Mouse (Mus musculus): ENCODE data around the gene 4930432K21Rik.

4930432K21Rik gene

GRCm38 (mm10) chr8:84147324-84147766, 480 bp upstream of the 4930432K21Rik start:
- in situ Hi-C loops (cut with MboI, MseI): no loop called here

DNA sequence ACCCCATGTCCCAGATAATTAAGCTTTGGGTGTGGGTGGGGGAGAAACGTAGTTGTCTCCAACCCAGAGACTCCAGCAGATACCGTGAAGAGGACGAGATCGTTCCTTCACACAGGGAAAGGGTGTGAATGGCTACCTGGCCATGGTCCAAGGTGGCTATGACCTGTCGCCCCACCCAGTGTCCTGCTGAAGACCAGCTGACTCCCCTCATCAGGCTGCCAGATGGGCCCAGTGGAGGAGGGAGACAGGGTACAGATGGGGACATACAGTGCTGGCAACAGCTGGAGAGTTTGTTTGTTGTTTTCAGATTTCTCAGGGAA, 666 bp downstream of the 4930432K21Rik start:
- in situ Hi-C loops (cut with MboI, MseI): no loop called here

DNA sequence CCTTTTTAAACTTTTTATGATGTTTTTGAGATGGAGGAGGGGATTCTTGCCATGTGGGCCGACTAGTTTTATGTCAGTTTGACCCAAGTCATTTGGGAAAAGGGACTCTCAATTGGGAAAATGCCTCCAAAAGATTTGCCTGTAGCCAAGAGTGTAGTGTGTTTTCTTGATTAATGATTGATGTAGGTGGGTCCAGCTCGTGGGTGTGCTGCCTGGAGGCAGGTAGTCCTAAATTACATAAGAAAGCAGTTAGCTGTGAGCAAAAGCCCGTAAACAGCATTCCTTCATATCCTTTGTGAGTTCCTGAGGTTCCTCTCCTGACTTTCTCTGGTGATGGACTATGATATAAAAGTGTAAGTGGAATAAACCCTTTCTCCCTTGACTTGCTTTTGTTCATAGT, 1.4 kb downstream of the 4930432K21Rik start:
- in situ Hi-C loops (cut with MboI, MseI): no loop called here

DNA sequence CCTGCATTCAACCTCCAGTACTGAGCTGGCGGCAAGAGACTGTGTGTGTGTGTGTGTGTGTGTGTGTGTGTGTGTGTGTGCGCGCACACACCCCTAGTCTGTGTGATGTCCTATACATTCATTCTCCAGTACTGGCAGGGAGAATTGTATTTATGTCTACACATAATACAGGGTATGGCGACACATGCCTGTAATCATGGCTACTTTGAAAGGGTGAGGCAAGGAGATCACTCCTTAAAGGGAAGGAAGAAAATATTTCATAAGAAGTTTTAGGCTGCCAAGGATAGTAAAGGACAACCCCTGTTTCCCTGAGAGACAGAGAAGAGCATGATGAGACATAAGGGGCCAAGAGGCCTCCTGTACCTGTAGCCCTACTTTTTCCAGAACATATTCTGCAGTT, 9.8 kb downstream of the 4930432K21Rik start:
- in situ Hi-C loops (cut with MboI, MseI): no loop called here

GRCm38 (mm10) chr8:84167696-84168095, 19.9 kb downstream of the 4930432K21Rik start:
- in situ Hi-C loops (cut with MboI, MseI): no loop called here

- in situ Hi-C loops (cut with MboI, MseI): no loop called here
Observed at GRCm38 (mm10) chr8:84170096-84170495, 22.3 kb downstream of the 4930432K21Rik start.

GRCm38 (mm10) chr8:84173861-84174260, 26.0 kb downstream of the 4930432K21Rik start:
- in situ Hi-C loops (cut with MboI, MseI): no loop called here

DNA sequence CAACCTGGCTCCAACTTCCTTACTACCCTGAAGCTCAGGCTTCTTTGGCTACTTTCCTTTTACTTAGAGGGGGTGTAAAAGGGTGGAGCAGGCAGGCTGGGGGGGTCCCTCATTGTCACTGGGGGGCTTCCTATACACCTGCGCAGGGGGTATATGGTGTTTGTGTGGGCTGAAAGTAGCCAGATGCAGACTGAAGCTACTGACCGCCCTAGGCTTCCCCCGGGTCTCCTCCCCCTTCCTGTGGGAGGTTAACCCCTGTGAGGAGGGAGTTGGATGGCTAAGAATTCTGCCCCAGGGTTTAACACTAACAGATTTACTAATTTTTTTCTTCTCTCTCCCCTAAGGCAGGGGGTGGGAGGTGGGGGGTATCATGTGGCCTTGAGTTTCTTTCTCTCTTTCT, 28.7 kb downstream of the 4930432K21Rik start:
- in situ Hi-C loops (cut with MboI, MseI): no loop called here

DNA sequence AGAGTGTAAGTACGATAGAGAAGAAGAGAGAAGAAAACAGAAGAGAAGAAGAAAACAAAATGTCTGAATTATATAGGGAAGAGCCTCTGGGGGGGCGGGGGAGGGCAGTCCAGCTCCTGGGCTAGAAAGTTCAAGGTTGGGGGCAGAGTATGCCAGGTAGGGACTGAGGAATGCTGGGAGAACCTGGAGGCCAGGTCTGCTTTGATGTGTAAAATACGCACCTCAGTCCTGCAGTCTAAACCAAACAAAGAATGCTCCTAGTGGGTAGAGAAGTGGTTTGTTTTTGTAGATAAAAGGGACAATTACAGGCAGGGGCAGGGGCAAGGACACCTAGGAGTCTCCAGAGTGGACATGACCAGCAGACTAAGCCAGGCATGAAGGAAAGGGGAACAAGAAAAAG, 29.6 kb downstream of the 4930432K21Rik start:
- in situ Hi-C loops (cut with MboI, MseI): no loop called here

- in situ Hi-C loops (cut with MboI, MseI): no loop called here
Observed at GRCm38 (mm10) chr8:84178592-84178991, 30.8 kb downstream of the 4930432K21Rik start.

GRCm38 (mm10) chr8:84179946-84180345, 32.1 kb downstream of the 4930432K21Rik start:
- in situ Hi-C loops (cut with MboI, MseI): no loop called here

DNA sequence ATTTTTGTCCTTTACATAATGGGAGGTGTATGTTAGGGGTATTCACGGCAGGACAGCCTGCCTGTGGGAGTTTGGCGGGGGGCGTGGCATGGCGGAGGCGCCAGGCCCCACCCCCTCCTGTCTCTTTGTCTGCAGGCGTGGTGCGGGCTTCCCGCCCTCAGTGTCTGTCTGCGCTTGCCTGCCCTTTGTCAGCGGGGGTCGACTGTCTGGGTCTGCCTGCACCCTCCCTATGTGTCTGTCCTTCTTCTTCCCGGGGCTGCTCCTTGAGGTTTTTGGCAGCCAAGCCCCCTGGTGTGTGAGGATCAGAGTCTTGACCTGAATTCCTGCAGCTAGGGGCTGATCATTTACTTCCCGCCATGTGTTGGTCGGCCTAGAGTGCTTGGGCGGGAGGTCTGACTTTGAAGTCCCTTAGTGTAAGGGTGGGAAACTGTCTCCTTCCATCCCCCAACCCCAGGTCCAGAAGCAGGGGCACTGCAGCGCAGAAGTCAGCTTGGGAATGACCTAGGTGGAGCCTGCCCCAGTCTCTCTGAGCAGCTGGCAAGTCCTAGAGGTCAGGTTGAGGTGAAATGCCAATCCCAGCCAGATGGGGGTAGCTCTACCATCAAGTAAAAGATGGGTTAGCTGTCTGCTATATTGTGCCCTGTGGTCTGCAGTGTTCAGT, 32.8 kb downstream of the 4930432K21Rik start:
- in situ Hi-C loops (cut with MboI, MseI): no loop called here

GRCm38 (mm10) chr8:84182833-84183232, 35.0 kb downstream of the 4930432K21Rik start:
- in situ Hi-C loops (cut with MboI, MseI): no loop called here

GRCm38 (mm10) chr8:84183261-84184084, 35.6 kb downstream of the 4930432K21Rik start:
- in situ Hi-C loops (cut with MboI, MseI): no loop called here

DNA sequence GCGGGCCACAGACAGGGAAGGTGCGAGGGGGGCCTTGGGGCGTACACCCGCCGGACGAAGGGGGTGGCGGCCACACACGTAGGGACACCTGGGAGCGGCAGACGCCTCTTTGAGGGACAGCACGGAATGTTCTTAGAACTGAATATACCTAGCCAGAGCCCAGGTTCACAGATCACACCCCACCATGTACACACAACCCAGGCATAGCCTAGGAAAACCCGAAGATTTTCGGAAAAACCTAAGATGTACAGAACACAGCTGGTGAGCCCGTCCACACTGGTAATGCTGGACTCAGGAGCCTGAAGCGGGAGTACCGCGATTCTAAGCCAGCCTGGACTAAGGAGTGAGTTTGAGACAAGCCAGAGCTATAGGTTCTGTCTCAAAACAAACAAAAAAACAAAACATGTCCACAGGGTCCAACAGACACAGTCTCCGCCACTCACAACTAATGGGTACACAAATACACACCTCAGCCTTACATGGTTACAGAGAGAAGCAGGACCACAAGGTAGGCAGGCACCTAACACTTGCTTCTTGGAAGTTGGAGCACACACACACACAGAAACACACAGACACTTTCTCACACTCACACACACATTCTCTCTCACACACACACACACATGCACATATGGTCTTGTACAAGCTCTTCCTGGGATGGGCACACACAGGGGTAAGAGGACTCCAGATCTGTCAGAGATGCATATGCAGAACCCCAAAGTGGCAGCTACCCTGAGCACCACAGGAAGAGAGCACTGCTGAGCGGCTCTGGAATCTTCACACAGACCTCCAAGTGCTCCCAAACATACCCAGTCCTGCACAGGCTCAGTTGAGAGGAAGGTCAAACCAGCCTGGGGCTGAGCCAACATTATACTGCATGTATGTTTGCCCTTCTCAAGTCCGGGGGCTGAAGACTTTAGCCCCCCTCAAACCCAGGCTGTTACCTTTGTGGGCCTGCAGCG, 36.5 kb downstream of the 4930432K21Rik start:
- in situ Hi-C loops (cut with MboI, MseI): no loop called here

DNA sequence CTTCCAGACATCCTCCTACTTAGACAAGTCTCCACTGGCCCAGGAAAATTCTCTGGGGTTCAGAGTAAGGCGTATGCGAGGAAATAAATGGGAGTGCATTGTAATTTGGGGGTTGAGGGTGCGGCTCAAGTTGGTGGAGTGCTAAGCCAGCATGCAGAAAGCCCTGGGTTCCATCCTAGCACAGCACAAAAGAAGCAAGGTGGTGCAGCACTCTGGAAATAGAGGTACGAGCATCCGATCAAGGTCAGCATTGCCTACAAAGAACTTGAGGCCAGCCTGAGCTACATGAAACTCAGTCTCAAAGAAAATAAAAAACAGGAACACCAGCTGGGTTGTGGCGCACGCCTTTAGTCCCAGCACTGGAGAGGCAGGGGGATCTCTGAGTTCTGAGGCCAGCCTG, 37.3 kb downstream of the 4930432K21Rik start, which contains the start of gene Nanos3:
Gene Nanos3 (minus strand): TSS at position 101 of the 400 bp plus-strand sequence.
- in situ Hi-C loops (cut with MboI, MseI): no loop called here

DNA sequence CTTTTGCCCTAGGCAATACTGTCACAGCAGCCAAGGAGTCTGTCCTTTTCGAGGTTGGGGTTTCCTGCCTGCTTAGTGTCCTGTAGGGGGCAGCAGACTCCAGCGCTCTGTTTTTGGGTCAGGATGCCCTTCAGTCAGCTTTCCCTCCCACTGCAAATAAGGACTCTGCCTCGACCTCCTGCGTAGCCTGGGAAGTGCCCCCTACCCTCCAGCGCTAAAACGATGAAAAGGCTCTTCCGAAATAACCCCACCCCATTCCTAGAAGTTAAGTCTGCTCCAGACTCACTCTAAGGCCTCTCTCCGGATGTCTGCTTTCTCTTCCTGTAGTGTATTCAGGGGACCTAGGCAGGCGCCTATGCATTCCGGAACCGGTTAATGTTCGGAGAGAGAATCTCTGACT, 38.7 kb downstream of the 4930432K21Rik start:
- in situ Hi-C loops (cut with MboI, MseI): no loop called here

- in situ Hi-C loops (cut with MboI, MseI): no loop called here
Observed at GRCm38 (mm10) chr8:84187065-84187755, 39.4 kb downstream of the 4930432K21Rik start.

GRCm38 (mm10) chr8:84188671-84189070, 40.8 kb downstream of the 4930432K21Rik start:
- in situ Hi-C loops (cut with MboI, MseI): no loop called here

DNA sequence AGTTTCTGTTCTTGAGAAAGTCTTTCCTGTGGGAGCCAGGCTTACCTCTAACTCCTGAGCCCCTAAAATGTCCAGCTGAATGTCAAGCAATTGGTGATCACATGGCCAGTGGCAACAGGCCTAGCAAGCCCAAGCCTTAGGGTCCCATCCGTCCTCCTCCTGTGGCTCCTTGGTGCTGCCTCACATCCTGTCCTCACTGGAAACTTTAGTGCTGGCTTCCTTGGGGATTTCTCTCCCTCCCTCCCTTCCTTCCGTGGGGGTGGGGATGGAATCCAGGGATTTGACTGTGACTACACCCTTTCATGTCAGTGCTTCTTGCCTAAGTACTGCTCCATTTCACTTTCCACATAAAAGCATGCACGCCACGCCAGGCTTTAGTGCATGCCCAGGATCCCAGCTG, 41.8 kb downstream of the 4930432K21Rik start:
- in situ Hi-C loops (cut with MboI, MseI): no loop called here

DNA sequence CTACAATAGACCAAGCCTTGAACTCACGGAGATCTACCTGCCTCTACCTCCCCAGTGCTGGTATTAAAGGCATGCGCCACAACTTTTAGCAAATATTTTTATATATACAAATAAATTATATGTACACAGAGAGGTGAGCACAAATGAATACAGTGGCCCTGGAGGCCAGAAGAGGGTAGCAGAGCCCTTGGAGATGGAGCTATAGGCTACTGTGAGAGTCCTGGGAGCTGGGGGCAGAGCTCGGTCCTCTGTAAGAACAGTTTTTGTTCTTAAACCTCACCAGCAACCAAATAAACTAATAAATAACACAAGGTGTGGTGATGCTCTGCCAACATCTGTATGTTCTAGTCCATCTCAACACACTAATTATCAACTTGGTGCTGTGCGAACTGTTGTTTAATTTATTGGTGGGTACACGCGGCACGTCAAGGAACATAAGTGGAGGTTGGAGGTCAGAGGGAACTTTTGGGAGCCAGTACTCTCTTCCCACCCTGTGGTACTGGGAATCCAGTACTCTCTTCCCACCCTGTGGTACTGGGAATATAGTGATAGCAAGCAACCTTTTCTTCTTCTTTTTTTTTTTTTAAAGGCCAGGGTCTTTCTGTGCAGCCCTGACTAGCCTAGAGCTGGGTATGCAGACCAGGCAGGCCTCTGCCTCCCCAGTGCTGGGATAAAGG, 42.5 kb downstream of the 4930432K21Rik start:
- in situ Hi-C loops (cut with MboI, MseI): no loop called here
